Mouse (Mus musculus) adrenal gland, adult 8-10 months (tissue): ENCODE measurements around the gene Cd34. TPM values are rescaled to one million over a fixed set of nuclear protein-coding genes. Genes with fewer than 3 reads are reported as not detected.

Experiments used
- total RNA-seq, 4 experiments: library from RNA; stranded (reverse); gene quantifications; 2 replicates each; pipeline ENCODE4 v1.2.4; 2022

The Cd34 gene
- total RNA-seq, 4 experiments from 2014 or later: 33.4 to 60.6 (median 45.5) TPM

Other genes with a start within 250 kb of the Cd34 start
- gene Cd46, start 153.4 kb downstream of the Cd34 start, total RNA-seq: 1 to 10 TPM; 2.4 to 4.1 (median 3.3) TPM
- 10 to 100 TPM; 77.8 to 92.1 (median 85.0) TPM for gene Cr1l, start 192.8 kb downstream of the Cd34 start, total RNA-seq
- gene Cr2, start 237.9 kb downstream of the Cd34 start, total RNA-seq: under 1 TPM in 3 of 4 experiments, not detected in 1; 0.12 to 0.27 (median 0.12) TPM